Mouse (Mus musculus): ENCODE data around the gene Ubac2. TPM values are rescaled to one million over a fixed set of nuclear protein-coding genes. Genes with fewer than 3 reads are reported as not detected.

Gene Ubac2
- total RNA-seq, 2 experiments from 2014 or later, result 14.0 to 16.6 TPM

- ATAC-seq (replicated peaks; ENCODE audit: low FRiP score, low TSS enrichment, poor library complexity, severe bottlenecking), result no peak
These were observed 112.5 kb downstream of the Ubac2 start for GRCm38 (mm10) chr14:121990897-121991296.

- ATAC-seq (replicated peaks; ENCODE audit: low FRiP score, low TSS enrichment, poor library complexity, severe bottlenecking), result no peak
These were observed 113.5 kb downstream of the Ubac2 start for GRCm38 (mm10) chr14:121991921-121992320.

GRCm38 (mm10) chr14:121992395-121993280 is 114.2 kb downstream of the Ubac2 start:
- ATAC-seq (replicated peaks; ENCODE audit: low FRiP score, low TSS enrichment, poor library complexity, severe bottlenecking), result no peak

- no peak for ATAC-seq (replicated peaks; ENCODE audit: low FRiP score, low TSS enrichment, poor library complexity, severe bottlenecking)
These were observed 115.2 kb downstream of the Ubac2 start for GRCm38 (mm10) chr14:121993616-121994015.

GRCm38 (mm10) chr14:121994171-121994700 is 115.8 kb downstream of the Ubac2 start:
- ATAC-seq (replicated peaks; ENCODE audit: low FRiP score, low TSS enrichment, poor library complexity, severe bottlenecking), result no peak

GRCm38 (mm10) chr14:121994846-121995556 is 116.6 kb downstream of the Ubac2 start:
- no peak for ATAC-seq (replicated peaks; ENCODE audit: low FRiP score, low TSS enrichment, poor library complexity, severe bottlenecking)

- ATAC-seq (replicated peaks; ENCODE audit: low FRiP score, low TSS enrichment, poor library complexity, severe bottlenecking), result peak; percentile 37; the same call in 1 of the 2 replicates
These were observed 117.1 kb downstream of the Ubac2 start for GRCm38 (mm10) chr14:121995557-121995870.

- ATAC-seq (replicated peaks; ENCODE audit: low FRiP score, low TSS enrichment, poor library complexity, severe bottlenecking), result no peak
These were observed 118.4 kb downstream of the Ubac2 start for GRCm38 (mm10) chr14:121996786-121997185.

GRCm38 (mm10) chr14:121999455-121999854 is 121.0 kb downstream of the Ubac2 start:
- ATAC-seq (replicated peaks; ENCODE audit: low FRiP score, low TSS enrichment, poor library complexity, severe bottlenecking), result no peak

- ATAC-seq (replicated peaks; ENCODE audit: low FRiP score, low TSS enrichment, poor library complexity, severe bottlenecking), result no peak
These were observed 122.1 kb downstream of the Ubac2 start for GRCm38 (mm10) chr14:122000346-122001105.

- ATAC-seq (replicated peaks; ENCODE audit: low FRiP score, low TSS enrichment, poor library complexity, severe bottlenecking), result no peak
These were observed 123.8 kb downstream of the Ubac2 start for GRCm38 (mm10) chr14:122002224-122002623.

GRCm38 (mm10) chr14:122003812-122004211 is 125.4 kb downstream of the Ubac2 start:
- ATAC-seq (replicated peaks; ENCODE audit: low FRiP score, low TSS enrichment, poor library complexity, severe bottlenecking), result peak; percentile 85

- ATAC-seq (replicated peaks; ENCODE audit: low FRiP score, low TSS enrichment, poor library complexity, severe bottlenecking), result no peak
These were observed 129.8 kb downstream of the Ubac2 start for GRCm38 (mm10) chr14:122008261-122008660.

- no peak for ATAC-seq (replicated peaks; ENCODE audit: low FRiP score, low TSS enrichment, poor library complexity, severe bottlenecking)
These were observed 131.1 kb downstream of the Ubac2 start for GRCm38 (mm10) chr14:122009502-122009901.

- no peak for ATAC-seq (replicated peaks; ENCODE audit: low FRiP score, low TSS enrichment, poor library complexity, severe bottlenecking)
These were observed 131.9 kb downstream of the Ubac2 start for GRCm38 (mm10) chr14:122010301-122010700.

GRCm38 (mm10) chr14:122011768-122012167 is 133.3 kb downstream of the Ubac2 start:
- ATAC-seq (replicated peaks; ENCODE audit: low FRiP score, low TSS enrichment, poor library complexity, severe bottlenecking), result no peak

GRCm38 (mm10) chr14:122012193-122012592 is 133.8 kb downstream of the Ubac2 start:
- ATAC-seq (replicated peaks; ENCODE audit: low FRiP score, low TSS enrichment, poor library complexity, severe bottlenecking), result peak; percentile 46

- ATAC-seq (replicated peaks; ENCODE audit: low FRiP score, low TSS enrichment, poor library complexity, severe bottlenecking), result no peak
These were observed 134.4 kb downstream of the Ubac2 start for GRCm38 (mm10) chr14:122012814-122013213.

- ATAC-seq (replicated peaks; ENCODE audit: low FRiP score, low TSS enrichment, poor library complexity, severe bottlenecking), result peak; percentile 48
These were observed 135.1 kb downstream of the Ubac2 start for GRCm38 (mm10) chr14:122013417-122013951.

Measured in megakaryocyte-erythroid progenitor cell, adult 5-6 weeks (primary cell).